Mouse (Mus musculus) cerebellum, adult 9-11 months (tissue): ENCODE measurements around the gene Folr1.

Source experiments
- DNase-seq: peaks from one replicate; pipeline ENCODE4 v3.0.0; 2022

The Folr1 gene

DNA sequence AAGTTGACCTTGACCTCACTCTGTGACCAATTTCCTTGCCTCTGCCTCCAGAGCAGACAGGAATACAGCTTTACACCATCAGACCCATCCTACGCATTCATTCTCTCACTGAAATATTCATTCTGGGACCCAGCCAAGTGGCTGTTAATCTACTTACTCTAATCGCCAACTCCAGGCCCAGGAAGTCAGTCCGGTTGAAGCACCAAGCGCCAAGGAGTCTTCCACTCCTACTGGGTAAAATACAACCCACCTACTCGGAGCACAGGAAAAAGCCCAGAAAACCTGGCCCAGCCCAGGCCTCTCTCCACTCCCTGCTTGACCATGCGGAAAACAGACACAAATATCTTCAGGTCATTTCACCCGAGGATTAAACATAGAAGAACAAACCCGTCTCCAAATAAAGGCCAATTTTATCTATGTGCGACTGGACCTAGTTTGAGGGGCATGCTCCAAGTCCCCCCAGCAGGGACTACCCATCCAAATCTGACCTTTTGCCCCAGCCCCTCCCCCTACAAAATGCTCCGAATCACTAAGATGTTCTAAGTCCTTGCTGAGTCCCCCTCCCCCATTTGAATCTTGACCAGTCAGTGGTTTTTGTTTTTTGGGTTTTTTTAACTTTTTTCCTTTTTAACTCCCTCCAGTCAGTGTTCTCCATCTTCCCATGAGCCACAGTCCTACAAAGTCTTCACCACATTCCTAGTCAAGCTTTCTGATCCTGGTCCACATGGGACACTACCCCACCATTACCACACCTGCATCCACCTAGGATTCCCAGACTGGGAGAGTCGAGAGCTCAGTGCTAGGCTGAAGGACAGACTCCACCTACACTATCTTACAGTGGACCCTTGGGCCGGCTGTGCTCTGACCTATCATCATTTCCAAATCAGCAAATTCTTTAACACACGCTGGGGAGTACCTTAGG lies 2.1 kb downstream of the Folr1 start:
- no peak for DNase-seq

DNA sequence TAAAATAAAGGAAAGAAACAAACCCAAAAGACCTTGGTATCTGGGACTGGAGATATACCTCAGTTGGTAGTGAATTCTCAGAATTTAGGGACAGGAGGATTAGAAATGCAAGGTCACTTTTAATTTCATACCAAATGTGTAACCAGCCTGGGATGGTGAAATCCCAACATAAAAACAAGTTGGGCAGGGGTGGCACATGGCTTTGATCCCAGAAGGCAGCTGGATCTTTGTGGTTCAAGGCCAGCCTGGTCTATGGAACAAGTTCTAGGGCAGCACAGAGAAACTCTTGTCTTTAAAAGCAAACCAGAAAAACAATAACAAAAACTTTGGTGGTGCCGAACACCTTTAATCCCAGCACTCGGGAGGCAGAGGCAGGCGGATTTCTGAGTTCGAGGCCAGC lies 3.1 kb downstream of the Folr1 start:
- no peak for DNase-seq

DNA sequence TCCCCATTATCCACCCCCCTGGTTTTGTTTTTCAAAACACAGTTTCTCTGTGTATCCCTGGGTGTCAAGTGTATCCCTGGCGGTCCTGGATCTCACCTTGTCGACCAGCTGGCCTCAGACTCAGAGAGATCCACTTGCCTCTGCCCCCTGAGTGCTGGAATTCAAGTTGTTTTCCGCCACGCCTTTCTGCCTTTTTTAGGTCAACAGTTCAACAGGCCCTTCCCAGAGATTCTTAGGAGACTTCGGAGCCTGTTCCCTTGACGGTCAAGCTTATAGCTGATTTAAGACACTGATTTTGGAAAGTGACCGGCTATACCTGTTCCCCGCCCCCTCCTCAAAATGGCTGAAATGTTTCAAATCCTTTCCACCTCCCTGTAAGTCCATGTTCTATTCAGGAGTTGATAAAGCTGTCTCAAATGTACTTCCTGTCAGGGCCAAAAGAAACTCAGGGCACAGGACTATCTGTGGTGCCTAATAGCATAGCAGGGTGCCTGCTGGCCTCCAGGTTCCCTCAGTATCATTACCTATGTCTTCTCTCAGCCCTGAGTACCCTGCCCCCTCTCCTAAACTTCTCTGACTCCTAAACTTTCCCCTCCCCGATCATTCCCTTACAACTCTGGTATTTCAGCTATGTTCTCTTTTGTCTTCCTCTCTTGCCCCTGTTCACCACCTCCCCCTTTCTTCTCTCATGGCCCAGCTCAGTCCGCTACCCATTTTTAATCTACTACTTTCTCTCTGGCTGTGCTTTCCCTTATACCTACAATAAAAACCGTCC lies 3.9 kb downstream of the Folr1 start:
- DNase-seq = no peak

DNA sequence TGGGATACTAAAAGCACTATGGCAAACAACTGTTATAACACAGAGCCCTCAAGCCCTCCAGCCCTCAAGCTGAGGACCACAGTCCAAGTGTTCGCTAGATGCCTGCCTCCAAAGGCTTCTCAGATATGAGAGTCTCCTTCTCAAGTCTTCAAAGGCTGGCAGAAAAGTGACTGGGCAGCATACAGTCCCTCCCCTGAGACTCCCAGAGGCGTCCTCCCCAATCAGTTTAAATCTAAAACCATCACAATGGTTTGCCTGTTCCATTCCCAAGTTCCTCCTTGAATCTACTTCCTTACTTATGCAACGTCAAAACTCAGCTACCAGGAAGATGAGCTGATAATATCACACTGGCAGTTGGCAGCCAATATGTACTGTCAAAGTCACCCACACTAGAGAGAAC lies 7.2 kb downstream of the Folr1 start, which contains the start of gene Anapc15:
TSS of gene Anapc15 (plus strand) at position 301 of the 400 bp plus-strand sequence.
- DNase-seq = no peak

DNA sequence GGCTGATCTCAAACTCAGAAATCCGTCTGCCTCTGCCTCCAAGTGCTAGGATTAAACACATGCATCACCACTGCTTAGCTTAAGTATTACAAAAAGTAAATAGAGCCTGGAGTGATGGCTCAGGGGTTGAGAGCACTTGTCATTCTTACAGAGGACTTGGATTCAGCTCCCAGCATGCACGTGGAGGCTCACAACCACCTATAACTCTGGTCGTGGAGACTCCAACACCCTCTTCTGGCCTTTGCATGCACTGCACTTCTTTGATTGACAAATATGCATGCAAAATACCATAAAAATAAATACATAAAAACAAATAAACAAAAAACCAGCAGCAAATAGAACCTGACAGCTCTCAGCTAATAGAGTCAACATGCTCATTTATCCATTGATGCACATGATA lies 8.3 kb downstream of the Folr1 start:
- no peak for DNase-seq

DNA sequence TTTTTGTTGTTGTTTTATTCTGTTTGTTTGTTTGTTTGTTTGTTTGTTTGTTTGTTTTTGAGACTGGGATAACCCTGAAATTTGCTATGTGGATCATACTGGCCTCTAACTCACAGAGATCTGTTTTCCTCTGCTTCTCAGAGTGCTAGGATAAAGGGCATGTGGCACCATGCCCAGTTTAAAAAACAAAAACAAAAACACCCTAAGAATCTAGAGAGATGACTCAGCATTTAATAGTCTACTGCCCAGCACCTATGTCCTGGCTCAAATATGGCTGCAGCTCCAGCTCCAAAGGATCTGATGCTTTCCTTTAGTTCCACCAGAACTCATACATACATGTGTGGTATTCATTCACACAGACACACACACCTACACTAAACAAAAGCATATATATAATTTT lies 9.6 kb downstream of the Folr1 start:
- DNase-seq = no peak

DNA sequence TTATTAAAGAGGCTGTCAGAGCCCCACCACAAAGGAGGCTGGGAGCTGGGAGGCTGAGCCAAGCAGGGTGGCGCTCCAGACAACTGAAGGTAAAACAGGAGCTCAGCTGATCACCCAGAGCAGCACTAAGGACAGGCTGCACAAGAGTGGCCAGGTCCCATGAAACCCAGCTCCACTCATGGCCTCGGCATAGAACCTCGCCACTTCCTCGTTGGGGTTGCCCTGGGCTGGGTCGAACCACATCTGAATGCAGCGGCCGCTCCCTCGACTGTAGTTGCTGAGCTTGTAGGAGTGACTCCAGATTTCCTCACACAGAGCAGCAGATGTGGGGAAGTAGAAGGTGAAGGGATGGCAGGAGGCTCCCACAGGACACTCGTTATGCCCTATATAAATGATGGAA lies 12.2 kb downstream of the Folr1 start:
- no peak for DNase-seq

DNA sequence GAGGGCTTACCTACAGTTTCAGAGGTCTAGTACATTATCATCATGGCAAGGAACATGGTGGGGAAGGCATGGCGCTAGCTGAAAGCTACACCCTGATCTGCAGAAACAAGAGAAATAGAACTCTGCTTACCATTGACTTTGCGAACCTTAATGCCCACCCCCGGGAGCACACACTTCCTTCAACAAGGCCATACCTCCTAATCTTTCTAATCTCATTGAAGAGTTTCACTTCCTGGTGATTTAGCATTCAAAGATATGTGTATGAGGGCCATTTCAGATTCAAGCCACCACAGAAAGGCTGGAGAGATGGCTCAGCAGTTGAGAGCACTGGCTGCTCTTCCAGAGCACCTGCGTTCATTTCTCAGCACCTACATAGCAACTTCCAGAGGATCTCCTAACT lies 13.5 kb downstream of the Folr1 start, which contains the start of gene Folr2:
TSS of gene Folr2 (minus strand) at position 101 of the 400 bp plus-strand sequence.
- DNase-seq = no peak

DNA sequence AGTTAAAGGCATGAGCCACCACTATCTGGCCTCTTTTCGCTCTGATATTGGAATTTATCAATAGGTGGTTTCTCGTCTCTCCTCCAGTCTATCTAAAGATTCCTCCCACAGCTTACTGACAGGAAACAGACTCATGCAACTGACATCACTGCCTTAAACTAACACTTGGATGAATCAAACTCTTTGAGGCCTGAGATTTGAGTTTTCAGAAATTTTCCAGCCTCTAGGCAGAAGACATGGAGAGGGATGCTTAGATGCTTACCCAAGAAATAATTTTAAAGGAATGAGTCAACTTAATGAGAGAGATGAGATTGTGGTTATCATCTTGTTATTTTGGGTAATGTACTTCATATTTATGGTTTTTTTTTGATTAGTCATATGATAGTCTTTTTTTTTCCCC lies 16.8 kb downstream of the Folr1 start:
- no peak for DNase-seq

DNA sequence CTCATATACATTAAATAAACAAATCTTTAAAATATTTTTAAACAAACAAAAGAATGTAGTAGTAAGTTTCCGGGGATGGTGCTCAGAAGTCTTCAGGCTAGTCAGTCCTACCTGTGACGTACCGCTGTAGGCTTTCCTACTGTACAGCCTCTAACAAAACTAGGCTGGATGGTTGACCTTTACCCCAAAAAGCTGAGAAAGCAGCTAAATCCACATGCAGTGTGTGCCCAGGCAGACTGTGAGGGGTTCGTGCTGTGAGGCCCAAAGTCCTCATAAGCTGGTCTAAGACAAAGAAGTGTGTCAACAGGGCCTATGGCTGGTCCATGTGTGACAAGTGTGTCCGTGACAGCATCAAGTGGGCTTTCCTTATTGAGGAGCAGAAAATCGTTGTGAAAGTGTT lies 17.7 kb downstream of the Folr1 start:
- DNase-seq = no peak

DNA sequence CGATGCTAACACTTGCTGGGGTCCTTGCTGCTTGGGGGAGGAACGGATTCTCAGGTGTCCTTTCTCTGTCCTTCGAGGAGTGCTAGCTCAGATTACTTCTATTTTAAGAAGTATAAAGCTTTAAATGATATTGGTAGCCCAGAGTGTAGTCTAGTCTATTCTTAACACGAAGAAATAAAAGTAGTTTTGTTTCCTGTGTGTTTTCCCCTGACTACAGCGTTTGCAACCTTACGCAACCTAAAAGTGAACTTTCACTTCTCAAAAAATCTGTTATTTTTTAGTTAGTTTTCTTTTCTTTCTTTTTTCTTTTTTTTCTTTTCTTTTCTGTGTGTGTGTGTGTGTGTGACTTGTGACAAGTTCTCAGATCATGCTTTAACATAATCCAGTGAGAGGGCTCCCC lies 18.9 kb downstream of the Folr1 start:
- DNase-seq = no peak

DNA sequence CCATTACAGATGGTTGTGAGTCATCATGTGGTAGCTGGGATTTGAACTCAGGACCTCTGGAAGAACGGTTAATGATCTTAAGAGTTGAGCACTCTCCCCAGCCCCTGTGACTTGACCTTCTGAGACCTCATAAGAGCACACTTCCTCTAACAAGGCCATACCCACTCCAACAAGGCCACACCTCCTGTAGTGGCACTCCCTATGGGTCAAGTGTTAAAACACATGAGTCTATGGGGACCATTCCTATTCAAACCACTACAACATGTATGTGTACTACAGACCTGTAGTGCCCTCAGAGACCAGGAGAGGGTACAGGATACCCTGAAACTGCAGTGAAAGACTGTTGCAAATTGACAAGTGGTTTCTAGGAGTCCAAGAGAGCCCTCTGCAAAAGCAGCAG lies 22.7 kb downstream of the Folr1 start:
- no peak for DNase-seq

DNA sequence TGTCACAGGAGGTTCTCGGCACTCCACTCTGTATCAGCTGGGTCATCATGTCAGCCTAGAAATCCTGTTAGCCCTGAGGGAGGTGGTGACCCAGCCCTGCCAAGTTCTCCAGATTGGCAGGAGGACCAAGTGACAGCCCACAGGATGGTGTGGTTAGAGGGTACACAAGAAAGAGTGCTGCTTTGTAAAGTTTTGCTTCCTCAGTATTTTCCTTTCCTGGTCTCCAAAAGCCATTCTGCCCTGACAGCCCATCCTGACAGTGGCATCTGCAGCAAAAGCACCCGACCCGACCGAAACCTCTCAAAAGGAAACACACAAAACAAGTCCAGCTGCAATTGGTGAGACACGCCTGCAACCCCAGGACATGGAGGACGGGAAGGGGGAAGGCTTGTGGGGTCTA lies 26.4 kb downstream of the Folr1 start:
- DNase-seq = no peak

DNA sequence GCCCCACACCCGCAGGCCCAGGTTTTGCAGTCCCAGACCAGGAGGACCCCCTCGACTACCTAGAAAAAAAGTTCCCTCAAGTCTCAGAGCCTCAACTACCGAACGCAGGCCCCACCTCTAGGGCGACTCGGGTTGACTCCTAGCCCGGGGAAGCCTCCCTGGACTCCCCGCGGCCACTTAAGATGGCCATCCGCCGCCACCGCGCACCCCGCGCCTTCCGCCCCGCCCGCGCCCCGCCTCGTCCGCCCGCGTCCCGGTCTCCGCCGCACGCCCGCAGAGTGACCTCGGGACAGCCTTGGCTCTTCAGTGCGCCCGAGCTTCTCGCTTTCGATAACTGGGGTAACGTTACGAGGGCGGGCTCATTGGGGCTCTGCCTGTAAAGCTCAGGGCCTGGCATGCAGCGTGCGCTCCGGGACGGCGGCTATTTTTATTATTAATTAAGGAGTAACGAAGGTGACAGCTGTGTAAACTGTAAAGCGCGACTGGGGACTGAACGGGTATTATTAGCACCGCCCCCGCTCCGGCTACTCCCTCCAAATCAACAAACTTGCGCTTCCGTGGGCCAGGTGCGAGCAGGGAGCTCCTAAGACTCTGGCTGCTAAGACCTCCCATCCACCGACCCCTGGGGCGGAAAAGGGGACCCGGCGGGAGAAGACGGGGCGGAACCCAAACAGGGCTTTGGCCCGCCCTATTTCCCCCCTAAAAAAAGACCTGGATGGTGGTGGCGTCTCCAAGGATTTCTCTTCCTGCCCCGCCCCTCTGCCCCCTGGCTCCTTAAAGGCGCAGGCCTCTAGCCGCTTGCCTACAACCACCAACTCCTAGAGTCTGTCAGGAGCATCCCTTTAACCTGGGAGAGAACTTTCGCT lies 32.7 kb downstream of the Folr1 start, which contains the start of gene Inppl1:
TSS of gene Inppl1 (minus strand) at position 624 of the 866 bp plus-strand sequence.
- DNase-seq = peak; percentile 89

DNA sequence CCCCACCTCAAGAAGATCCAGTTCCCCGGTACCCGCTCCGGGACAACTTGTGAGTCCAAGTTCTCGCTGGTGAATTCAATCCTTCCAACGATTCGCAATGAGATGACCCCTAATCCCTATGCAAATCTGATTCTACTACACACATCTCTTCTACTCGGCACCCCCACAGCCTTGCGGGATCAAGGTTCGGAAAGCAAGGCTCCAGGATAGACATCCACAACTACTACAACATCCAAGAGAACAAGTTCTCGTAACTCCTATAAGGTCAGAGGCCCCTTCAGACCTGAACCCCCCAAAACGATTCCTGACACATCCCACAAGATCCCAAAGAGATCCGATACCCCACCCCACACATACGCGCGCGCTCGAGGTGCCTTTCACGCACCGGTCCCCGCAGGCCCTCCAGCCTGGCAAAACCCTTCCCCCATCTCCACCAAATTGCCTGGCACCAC lies 33.4 kb downstream of the Folr1 start:
- DNase-seq = peak; percentile 34

DNA sequence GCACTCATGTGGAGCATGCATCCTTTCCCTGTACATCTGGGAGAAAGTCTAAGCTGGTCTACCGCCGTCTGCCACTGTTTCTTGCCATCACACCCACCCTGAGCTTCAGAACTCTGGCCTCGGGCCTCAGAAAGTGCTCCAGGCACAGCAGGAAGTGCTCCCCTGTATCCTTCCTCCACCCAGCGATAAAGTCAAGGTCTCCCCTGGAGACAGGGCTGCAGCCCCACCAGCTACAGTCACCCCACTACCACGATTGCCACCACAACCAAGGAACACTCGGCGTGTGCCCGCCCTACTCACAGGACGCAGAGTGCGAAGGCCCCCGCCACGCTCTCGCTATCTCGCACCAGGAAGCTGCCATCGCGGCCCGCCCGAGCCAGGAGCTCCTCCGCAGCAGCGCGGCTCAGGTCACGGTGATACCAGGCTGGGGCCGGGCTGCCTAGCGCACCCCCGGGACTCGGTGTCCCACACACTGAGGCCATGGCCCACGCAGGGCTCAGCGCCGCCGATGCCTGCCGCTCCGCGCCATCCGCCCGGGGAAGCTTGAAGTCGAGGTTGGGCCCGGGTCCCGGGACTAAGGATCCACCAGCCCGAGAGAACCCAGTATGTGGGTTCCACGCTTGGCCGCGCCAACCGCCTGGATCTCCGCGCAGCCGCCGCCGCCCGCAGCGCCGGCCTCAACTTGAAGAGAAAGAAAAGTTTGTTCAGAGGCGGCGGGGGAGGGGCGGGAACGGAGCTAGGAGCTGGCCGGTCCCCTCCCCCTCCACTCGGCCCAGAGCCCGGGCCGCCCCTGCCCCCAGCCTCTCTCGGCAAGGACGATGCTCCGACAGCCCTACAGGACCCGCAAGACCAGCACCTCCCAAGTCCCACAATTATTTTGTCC lies 34.1 kb downstream of the Folr1 start:
- peak; percentile 39 for DNase-seq

DNA sequence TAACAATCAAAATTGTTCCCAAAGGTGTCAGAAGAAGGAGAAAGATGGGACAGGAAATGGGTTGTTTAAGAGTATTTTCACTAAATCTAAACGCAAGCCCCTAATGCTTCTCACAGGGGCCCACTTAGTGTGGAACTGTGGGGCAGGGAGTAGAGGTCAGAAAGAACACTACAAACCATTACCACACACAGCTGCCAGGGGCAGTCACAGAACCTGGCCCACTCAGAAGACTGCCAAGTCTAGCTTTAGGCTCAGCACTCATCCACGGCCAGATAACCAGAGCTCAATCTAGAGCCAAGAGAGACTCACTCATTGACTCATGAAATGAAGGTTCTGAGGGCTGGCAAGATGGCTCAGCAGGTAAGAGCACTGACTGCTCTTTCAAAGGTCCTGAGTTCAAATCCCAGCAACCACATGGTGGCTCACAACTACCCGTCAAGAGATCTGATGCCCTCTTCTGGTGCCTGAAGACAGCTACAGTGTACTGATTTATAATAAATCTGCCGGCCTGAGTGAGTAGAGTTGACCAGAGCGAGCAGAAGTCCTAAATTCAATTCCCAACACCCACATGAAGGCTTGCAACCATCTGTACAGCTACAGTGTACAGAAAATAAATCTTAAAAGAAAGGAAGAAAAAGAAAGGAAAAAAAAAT lies 35.0 kb downstream of the Folr1 start:
- DNase-seq = no peak

DNA sequence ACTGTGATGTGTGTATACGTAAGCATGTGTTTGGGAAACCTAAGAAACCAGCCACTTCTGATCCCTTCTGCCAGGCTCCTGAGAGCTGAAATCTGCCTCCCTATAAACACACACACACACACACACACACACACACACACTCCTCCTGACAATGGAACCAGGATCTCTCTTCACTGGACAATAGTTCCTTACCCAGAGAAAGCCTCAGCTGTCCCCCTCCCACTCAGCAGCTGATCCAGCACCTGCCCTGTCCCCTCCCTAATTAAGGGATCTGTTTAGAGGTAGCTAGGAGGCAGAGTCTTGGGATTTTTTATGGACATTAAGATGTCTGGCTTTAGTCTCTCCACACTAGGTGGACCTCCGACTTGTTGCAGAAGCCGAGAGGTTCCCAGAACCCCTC lies 35.7 kb downstream of the Folr1 start:
- no peak for DNase-seq

DNA sequence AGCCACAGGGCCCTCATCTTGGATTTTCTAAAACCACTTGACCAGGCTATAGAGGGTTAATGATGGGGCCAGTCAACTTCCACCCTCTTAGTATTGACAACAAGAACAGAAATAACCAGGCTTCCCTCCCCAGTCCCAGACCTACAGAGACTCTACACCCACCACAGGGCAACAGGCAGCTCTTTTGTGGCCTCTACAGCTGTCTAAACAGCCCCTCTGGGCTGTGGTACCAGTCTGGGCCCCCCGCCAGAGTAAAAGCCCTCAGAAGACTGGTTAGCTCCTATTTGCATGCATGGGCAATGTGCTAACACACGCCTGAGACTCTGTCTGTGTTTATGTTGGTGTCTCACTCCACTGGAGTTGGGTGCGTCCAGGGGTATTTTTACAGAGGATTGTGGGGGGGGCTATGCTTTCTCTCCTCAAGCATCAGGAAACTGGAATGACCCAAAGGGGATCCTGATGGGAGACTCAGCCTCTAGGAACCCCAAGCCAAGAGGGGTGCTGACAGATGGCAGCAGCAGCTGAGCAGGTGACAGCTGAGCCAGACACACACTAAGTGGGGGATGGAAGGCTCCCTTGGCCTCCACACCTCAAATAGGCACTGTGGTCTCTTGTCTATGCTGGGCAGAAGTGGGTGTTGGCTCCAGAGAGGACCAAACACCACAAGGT lies 36.5 kb downstream of the Folr1 start:
- DNase-seq = no peak

DNA sequence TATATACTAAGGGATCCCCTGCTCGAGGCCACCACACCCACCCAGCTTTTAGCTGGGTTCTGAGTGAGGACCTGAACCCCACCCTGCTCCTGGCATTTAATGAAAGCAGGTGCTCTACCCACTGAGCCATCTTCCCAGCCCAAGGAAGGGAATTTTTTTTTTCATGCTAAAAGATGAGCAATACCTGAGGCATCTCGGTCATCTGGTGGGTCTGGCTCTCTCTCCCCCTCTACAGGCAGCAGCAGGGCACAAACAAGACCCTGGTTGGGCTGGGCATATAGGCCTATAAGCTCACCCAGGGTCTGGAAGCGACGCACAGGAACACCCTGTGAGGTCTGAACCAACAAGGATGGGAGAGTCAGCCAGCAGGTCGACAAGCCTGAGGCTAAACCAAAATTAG lies 37.2 kb downstream of the Folr1 start:
- DNase-seq = no peak

DNA sequence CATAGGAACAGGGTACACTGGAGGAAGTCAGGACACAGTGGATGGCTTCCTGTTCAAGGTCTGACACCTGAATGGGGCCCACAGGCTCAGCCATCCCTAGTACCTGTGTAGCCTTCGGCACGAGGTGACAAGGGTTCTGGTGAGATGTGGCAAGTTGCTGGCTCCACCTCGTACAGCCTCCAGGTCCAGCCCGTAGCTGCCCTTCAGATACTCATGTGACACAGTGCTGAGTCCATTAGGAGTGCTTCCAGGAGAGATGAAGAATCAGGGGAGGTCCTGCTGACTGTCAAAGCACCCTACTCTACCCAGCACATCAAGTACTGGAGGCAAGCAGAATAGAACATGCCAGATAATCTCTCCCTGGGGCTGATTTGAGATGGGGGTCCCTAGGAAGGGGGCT lies 38.2 kb downstream of the Folr1 start:
- DNase-seq = no peak
